Mouse (Mus musculus): ENCODE results near the gene Trim67.

GRCm38 (mm10) chr8:124826658-124827057, 33.8 kb downstream of the Trim67 start:
- TF ChIP-seq POLR2A (IDR thresholded peaks at IDR 0.05; ENCODE audit: low read depth, low read length), result no peak
- TF ChIP-seq SIN3A (IDR thresholded peaks at IDR 0.05; ENCODE audit: low read length), result no peak
- TF ChIP-seq TBP (conservative IDR thresholded peaks at IDR 0.05; ENCODE audit: low read depth, low read length), result no peak
- TF ChIP-seq CTCF (conservative IDR thresholded peaks at IDR 0.05 in 1 of 2, IDR thresholded peaks at IDR 0.05 in 1 of 2; ENCODE audit: low read depth in 2 of 2, low read length in 2 of 2), result no peak
- TF ChIP-seq EP300 (IDR thresholded peaks at IDR 0.05; ENCODE audit: low read length), result peak; percentile 59; the same call in 1 of the 2 replicates
- no peak for TF ChIP-seq ZC3H11A (IDR thresholded peaks at IDR 0.05; ENCODE audit: low read depth, low read length)
- no peak for TF ChIP-seq ZKSCAN1 (IDR thresholded peaks at IDR 0.05; ENCODE audit: borderline replicate concordance, low read depth, low read length)
- TF ChIP-seq RCOR1 (conservative IDR thresholded peaks at IDR 0.05; ENCODE audit: low read depth, low read length), result no peak
- TF ChIP-seq BHLHE40 (IDR thresholded peaks at IDR 0.05; ENCODE audit: low read depth, low read length), result 0 out of 2 replicates have a peak, but pooled peaks have one; percentile 33
